Mouse (Mus musculus) hindbrain, embryonic 15.5 days (tissue): ENCODE results near the gene Mrps14. TPM values are rescaled to one million over a fixed set of nuclear protein-coding genes. Genes with fewer than 3 reads are reported as not detected.

Source experiments
- ATAC-seq: fragments of 200-750 bp; cut with Nextera tagmentation; 2 replicates; pipeline ENCODE4 v1.8.0; 2017; ENCODE audit warnings: low read depth, moderate number of reproducible peaks, moderate TSS enrichment; ENCODE audit not compliant: low FRiP score
- H3K27ac ChIP-seq: fragments of 300-500 bp; sonication (generic); replicated peaks from 2 replicates; pipeline ENCODE4 v1.5.1; 2015; ENCODE audit warnings: mild to moderate bottlenecking, inconsistent platforms
- H3K27me3 ChIP-seq: fragments of 300-500 bp; sonication (generic); 2 replicates; pipeline ENCODE4 v1.6.1; 2015; ENCODE audit warnings: control low read depth, inconsistent platforms
- H3K36me3 ChIP-seq: fragments of 300-500 bp; sonication (generic); 2 replicates; pipeline ENCODE4 v1.6.1; 2015; ENCODE audit warnings: control low read depth, inconsistent platforms
- H3K4me1 ChIP-seq: fragments of 300-500 bp; sonication (generic); replicated peaks from 2 replicates; pipeline ENCODE4 v1.6.1; 2015; ENCODE audit warnings: control low read depth, inconsistent platforms
- H3K4me2 ChIP-seq: fragments of 300-500 bp; sonication (generic); 2 replicates; pipeline ENCODE4 v1.6.1; 2015; ENCODE audit warnings: moderate library complexity, mild to moderate bottlenecking, inconsistent platforms
- H3K4me3 ChIP-seq: fragments of 300-500 bp; sonication (generic); 2 replicates; pipeline ENCODE4 v1.5.1; 2015; ENCODE audit warnings: mild to moderate bottlenecking, inconsistent platforms
- H3K9ac ChIP-seq: fragments of 300-500 bp; sonication (generic); 2 replicates; pipeline ENCODE4 v1.6.1; 2015; ENCODE audit warnings: inconsistent platforms
- H3K9me3 ChIP-seq: fragments of 300-500 bp; sonication (generic); 2 replicates; pipeline ENCODE4 v1.6.1; 2016; ENCODE audit warnings: control low read depth, inconsistent platforms
- WGBS: fragments of 180-500 bp; shearing (Covaris S2); methylation state at CpG from one replicate; pipeline ENCODE4 v1.1.7; 2015; 5-methylcytosine and 5-hydroxymethylcytosine counted together
- polyA plus RNA-seq: library from polyadenylated mRNA; unstranded; fragments of >200 nt; fragmentation: Nextera tagmentation; extraction: Ambion mirVana; gene quantifications from 2 replicates; pipeline ENCODE4 v1.2.1, GENCODE M21; 2015

Mrps14 gene
- polyA plus RNA-seq, 1 experiment from 2014 or later: 125 TPM

DNA sequence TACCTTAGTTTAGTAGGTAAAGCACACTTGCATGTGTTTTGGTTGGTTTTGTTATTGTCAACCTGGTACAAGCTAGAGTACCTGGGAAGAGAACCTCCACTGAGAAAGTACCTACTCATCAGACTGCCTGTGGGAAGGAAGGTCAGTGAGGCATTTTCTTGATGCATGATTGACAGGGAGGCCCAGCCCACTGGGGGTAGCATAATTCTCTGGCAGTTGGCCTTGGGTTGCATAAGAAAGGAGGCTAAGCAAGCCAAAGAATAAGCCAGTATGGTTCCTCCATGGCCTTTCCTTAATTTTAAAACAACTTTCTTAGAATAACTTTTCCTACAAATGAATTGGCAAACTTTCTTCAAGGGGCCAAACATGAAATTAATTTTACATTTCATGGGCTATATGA lies 10.5 kb downstream of the Mrps14 start:
- peaks cover 65% of the 10 kb centered on the region for H3K36me3 ChIP-seq

DNA sequence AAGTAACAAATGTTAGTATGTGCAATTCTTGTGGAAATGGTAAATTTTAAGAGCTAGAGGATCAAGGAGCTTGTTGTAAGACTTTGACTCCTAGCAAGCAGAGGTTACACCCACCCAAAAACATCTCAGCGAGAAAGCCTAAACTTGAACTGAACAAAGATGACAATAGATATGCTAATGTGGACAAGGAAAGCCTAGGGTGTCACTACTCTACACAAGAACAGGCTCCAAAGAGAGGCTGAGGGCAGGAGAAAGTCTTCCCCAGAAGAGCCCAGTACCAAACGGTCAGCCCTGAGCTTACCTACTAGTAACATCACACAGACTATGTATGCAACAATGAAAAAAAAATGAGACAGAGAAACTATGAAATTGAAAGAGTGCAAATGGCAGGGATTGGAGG lies 14.8 kb downstream of the Mrps14 start:
- no peak overlapping the region for H3K4me2 ChIP-seq
- ATAC-seq: no peak

More for the DNA sequence above, 10.5 kb downstream of the Mrps14 start:
- Histone ChIP-seq H3K4me2 (no peak overlapping the region), H3K9ac (no peak overlapping the region), H3K4me1 (peaks cover 12% of the 10 kb centered on the region), H3K27ac (no peak overlapping the region), H3K9me3 (no peaks in the 10 kb centered on the region), H3K4me3 (no peak overlapping the region), H3K27me3 (no peaks in the 10 kb centered on the region)
- no peak for ATAC-seq

DNA sequence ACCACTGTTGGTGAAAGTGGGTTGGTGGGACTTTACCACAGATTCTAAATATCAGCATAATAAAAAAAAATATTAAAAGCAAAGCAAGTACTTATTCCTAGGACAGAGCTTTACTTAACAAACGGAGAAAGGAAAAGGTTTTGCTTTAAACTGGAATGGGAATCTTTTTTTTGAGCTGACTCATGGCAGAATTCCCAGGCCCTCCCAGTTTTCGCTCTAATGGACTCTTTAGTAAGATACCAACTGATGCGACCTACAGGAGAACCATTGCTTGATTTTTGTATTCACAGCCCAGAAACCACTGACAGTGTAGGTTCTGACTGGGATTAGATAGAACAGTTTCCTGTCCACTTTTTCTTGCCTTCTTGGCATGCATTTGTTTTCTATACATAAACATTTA lies 15.6 kb downstream of the Mrps14 start:
- Histone ChIP-seq H3K27ac (no peak overlapping the region), H3K9ac (no peak overlapping the region), H3K27me3 (no peaks in the 10 kb centered on the region), H3K36me3 (peaks cover 24% of the 10 kb centered on the region), H3K9me3 (no peaks in the 10 kb centered on the region), H3K4me1 (peaks cover 33% of the 10 kb centered on the region), H3K4me3 (peak overlapping the region; percentile 95), H3K4me2 (peak overlapping the region; percentile 84)
- no peak for ATAC-seq
- 50% methylated on average over 3 of the region's 3 CpGs for WGBS

More for the DNA sequence above, 14.8 kb downstream of the Mrps14 start:
- Histone ChIP-seq H3K4me1 (peaks cover 33% of the 10 kb centered on the region), H3K9me3 (no peaks in the 10 kb centered on the region), H3K27ac (no peak overlapping the region), H3K4me3 (no peak overlapping the region), H3K36me3 (peaks cover 29% of the 10 kb centered on the region), H3K27me3 (no peaks in the 10 kb centered on the region), H3K9ac (no peak overlapping the region)
- 19% methylated on average over 2 of the region's 2 CpGs for WGBS

DNA sequence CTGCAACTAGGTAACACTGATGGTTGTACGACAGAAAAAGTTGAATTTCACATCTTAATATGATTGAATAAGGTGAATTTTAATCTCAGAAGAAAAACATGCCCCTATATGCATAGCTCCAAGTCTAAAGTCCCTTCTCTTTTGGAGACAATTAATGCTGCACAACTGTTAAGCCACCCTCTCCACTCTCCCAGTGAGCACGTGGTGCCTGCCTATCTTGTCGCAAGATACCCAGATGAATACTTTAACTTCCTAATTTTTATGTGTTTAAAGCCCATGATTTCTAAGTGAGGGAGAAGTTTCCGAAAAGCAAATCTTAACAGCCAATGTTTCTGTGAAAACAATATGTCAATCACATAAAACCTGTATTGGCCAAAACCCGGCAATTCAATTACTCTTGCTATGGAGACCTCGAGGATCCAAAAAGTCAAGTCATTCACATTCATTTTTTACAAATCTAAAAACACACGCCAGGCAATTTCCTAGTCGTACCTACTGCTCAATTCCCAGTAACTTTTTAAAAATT lies 16.6 kb downstream of the Mrps14 start:
- no peak for ATAC-seq
- peaks cover 33% of the 10 kb centered on the region for H3K4me1 ChIP-seq
- peak overlapping the region; percentile 100 for H3K27ac ChIP-seq
- H3K9me3 ChIP-seq: no peaks in the 10 kb centered on the region
- H3K9ac ChIP-seq: peak overlapping the region; percentile 93
- H3K4me3 ChIP-seq: peak overlapping the region; percentile 95
- 2% methylated on average over 8 of the region's 8 CpGs for WGBS
- H3K27me3 ChIP-seq: no peaks in the 10 kb centered on the region
- H3K4me2 ChIP-seq: peak overlapping the region; percentile 84
- peaks cover 13% of the 10 kb centered on the region for H3K36me3 ChIP-seq

DNA sequence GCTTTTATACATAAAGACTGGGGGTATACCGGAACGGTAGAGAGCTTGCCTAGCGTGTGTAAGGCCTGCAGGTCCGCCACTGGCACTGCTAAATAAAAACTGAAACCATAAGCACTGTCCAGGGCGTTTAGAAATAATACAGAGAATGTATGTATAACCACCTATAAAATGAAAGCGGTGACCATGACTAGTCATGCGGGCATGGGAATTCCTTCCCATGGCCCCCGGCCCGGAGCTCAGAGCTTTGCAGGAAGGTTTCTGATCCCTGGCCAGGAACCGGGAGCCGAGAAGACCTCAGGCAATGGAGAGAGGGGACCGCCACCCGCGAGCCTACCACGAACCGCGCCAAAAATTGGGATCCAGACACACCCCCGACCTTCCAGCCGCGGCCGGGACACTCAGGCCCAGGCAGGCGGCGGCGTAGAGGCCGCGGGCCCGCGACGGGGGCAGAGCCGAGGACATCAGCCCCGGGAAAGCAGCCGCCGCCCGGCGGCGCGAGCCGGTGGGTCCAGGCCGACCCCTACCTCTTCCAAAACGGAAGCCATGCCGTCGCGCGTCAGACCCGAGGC lies 17.2 kb downstream of the Mrps14 start:
- Histone ChIP-seq H3K4me1 (peaks cover 33% of the 10 kb centered on the region), H3K9ac (peak overlapping the region; percentile 93), H3K4me2 (peak overlapping the region; percentile 84), H3K27me3 (no peaks in the 10 kb centered on the region), H3K36me3 (peaks cover 7% of the 10 kb centered on the region), H3K27ac (peak overlapping the region; percentile 100), H3K9me3 (no peaks in the 10 kb centered on the region), H3K4me3 (peak overlapping the region; percentile 95)
- ATAC-seq: peak; percentile 75; the same call in 1 of the 2 replicates
- WGBS: under 1% methylated on average over 45 of the region's 45 CpGs

DNA sequence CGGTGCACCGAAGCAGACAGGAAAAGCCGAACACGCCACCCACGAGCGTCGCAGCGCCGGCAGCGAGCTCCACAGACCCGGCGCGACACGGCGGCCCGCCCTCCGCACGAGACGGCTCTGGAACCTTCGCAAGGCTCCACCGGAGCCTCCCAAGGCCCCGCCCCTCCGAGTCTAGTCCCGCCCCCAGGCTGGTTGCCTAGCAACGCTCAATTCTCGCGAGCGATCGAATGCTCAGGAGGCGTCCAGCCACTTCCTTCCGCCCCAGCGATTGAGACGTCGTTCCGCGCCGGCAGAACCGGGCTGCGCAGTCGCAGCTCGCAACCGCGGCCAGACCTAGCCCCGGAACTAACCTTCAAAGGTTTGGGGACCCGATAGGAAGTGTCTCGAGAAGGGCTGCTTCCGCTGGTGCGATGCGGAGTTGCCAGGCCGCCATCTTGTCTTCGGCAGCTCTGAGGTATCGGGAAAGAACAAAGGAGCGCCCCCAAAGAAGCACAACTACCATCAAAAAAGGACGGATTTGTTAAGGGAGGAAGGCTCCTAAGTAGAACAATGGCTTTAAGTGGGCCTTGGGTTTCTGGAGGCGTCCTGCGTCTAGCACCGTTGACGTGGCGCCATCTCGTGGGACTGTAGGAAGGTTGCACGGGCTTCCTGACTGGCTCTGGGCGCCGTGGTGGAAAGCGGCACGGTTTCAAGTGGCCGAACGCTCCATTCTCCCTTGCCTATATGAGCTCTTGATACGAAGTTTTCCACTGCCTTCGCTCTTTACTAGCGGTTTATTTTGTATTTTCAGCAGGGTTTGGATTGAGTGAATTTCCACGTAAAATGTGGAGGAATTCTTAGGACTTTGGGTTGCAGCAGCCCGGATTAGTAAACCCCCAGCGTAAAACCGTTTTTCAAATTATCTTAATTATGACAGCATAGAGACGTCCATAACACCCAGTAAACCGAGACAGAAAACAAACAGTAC lies 18.0 kb downstream of the Mrps14 start, which contains the start of gene Cacybp:
Gene Cacybp (minus strand): TSS at position 173 of the 967 bp plus-strand sequence.
- Histone ChIP-seq H3K4me3 (peak within 1 kb of the TSS; percentile 95), H3K9me3 (no peaks in the 10 kb centered on the region), H3K36me3 (no peaks in the 10 kb centered on the region), H3K4me2 (peak within 1 kb of the TSS; percentile 84), H3K27ac (peak within 1 kb of the TSS; percentile 100), H3K4me1 (peaks cover 33% of the 10 kb centered on the region), H3K9ac (peak within 1 kb of the TSS; percentile 93), H3K27me3 (no peaks in the 10 kb centered on the region)
- peak; percentile 98 for ATAC-seq
- WGBS: under 1% methylated on average over 76 of the region's 76 CpGs

DNA sequence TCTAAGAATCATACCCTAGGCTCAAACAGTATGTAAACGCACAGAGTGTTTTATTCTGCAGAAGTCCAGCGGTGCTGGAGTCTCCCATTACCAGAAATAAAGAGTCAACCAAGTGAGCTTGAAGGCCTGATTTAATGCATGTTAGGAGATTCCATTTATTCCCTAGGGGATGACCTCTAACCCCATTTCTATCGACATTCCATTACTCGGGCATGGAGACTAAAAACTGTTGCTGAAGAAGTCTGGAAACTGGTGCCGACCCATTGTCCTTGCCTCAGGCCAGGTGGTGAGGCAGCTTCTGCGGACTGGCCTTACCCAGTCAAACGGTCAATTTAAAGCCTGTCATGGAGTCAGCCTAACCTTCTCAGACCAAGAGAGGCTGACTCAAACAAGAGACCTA lies 19.2 kb downstream of the Mrps14 start:
- Histone ChIP-seq H3K9me3 (no peaks in the 10 kb centered on the region), H3K27me3 (no peaks in the 10 kb centered on the region), H3K4me2 (peak overlapping the region; percentile 58), H3K27ac (peak overlapping the region; percentile 100), H3K9ac (no peak overlapping the region), H3K4me1 (peaks cover 32% of the 10 kb centered on the region), H3K4me3 (no peak overlapping the region), H3K36me3 (no peaks in the 10 kb centered on the region)
- 48% methylated on average over 7 of the region's 7 CpGs for WGBS
- ATAC-seq: no peak

DNA sequence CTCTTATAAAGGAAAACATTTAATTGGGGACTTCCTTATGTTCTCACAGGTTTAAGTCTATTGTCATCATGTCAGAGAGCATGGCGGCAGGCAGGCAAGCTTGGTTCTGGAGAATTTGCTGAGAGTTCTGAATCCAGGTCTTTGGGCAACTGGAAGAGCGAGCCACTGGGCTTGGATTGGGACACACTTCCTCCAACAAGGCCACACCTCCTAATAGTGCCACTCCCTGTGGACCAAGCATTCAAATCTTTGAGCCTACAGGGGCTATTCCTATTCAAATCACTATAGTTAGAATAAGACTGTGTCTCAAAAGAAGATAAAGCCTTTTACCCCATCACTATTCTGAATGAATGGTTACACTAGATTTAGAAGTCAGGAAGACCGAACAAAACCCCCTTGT lies 22.9 kb downstream of the Mrps14 start:
- Histone ChIP-seq H3K9me3 (no peaks in the 10 kb centered on the region), H3K4me1 (peaks cover 8% of the 10 kb centered on the region; the same call in 1 of the 2 replicates), H3K27me3 (no peaks in the 10 kb centered on the region), H3K4me3 (no peak overlapping the region), H3K9ac (no peak overlapping the region), H3K36me3 (no peaks in the 10 kb centered on the region), H3K4me2 (no peak overlapping the region), H3K27ac (no peak overlapping the region)
- WGBS: 86% methylated on average over 3 of the region's 3 CpGs
- ATAC-seq: no peak

DNA sequence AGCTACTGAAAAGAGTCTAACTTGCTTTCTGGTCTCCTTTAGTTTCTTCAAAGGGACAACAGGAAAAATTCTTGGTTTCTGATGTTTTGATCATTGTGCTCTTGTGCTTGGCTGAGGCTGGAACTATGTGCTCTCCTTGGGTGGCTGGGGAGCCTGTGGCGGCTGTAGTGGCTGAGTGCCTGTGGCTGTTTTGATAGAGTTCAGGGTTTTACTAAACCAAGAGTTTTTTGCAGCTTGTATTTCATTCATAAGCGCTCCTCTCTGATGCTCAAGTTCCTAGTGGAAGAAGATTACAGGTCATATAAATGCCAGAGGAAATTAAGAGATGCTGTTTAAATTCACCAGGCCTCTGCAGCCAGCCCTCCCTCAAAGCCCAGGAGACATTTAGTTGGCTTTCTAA lies 29.1 kb downstream of the Mrps14 start:
- Histone ChIP-seq H3K27me3 (no peaks in the 10 kb centered on the region), H3K27ac (no peak overlapping the region), H3K9ac (no peak overlapping the region), H3K4me3 (no peak overlapping the region), H3K4me2 (no peak overlapping the region), H3K9me3 (no peaks in the 10 kb centered on the region), H3K36me3 (peaks cover 10% of the 10 kb centered on the region), H3K4me1 (no peaks in the 10 kb centered on the region)
- WGBS: 89% methylated on average over 2 of the region's 2 CpGs
- no peak for ATAC-seq

DNA sequence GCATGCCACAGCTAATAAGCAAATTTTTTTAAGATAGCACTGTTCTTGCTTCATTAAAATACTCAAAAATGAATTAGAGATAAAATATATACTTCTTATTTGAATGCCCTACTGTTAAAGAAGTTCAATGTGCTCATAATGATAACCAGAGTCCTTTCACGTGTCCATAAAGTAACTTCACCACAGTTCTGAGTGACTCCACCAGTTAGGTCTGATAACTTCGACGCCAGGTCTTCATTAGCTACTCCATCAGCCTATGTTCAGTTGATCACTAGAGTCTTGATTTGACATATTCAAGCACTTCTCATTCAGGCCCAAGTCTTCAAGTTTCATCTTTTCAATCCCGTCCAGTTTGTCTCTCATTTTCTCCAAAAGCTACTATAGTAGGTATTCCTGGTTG lies 32.2 kb downstream of the Mrps14 start:
- no peak overlapping the region for H3K4me2 ChIP-seq
- no peaks in the 10 kb centered on the region for H3K9me3 ChIP-seq
- 91% methylated on average over 4 of the region's 4 CpGs for WGBS
- H3K27ac ChIP-seq: no peak overlapping the region
- H3K4me1 ChIP-seq: no peaks in the 10 kb centered on the region
- no peak overlapping the region for H3K4me3 ChIP-seq
- no peak for ATAC-seq
- no peak overlapping the region for H3K9ac ChIP-seq
- peaks cover 10% of the 10 kb centered on the region for H3K36me3 ChIP-seq
- no peaks in the 10 kb centered on the region for H3K27me3 ChIP-seq

DNA sequence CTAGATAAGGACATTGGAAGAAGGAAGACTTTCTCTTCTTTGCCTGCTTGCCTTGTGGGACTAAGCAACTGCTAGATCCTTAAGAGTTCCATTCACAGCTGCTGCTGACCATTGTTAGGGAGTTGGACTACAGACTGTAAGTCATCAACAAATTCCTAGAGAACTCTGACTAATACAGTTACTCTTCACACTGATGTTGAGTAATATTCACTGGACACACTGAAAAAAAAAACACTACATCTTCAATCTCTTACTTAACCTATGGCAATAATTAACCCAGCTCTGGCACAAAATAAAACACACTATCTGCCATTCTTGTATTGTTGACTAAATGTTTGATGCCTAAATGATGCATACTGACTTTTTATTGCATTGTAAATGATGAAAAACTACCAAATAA lies 32.8 kb downstream of the Mrps14 start:
- no peaks in the 10 kb centered on the region for H3K9me3 ChIP-seq
- no peak overlapping the region for H3K4me2 ChIP-seq
- H3K27me3 ChIP-seq: no peaks in the 10 kb centered on the region
- H3K9ac ChIP-seq: no peak overlapping the region
- H3K4me1 ChIP-seq: no peaks in the 10 kb centered on the region
- no peak overlapping the region for H3K4me3 ChIP-seq
- no peak for ATAC-seq
- no peak overlapping the region for H3K27ac ChIP-seq
- H3K36me3 ChIP-seq: peaks cover 10% of the 10 kb centered on the region

DNA sequence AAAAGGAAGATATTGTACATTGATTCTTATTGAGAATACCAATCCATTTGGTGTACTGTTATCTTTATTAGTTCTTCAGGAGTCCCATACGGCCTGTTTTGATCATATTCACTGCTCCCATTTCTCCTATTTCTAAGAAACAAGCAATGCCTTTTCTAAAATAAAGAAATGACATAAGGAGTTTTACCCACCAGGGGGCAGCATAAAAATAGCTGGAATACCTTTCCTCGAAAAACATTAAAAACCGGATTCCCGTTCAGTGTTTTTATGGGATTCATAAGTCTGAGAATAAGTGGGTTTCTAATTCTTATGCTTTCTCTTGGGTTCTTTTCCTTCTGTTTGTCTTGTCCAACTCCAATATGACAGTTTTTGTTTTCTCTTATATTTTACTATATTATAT lies 36.0 kb downstream of the Mrps14 start:
- H3K4me1 ChIP-seq: no peaks in the 10 kb centered on the region
- H3K4me3 ChIP-seq: no peak overlapping the region
- H3K9ac ChIP-seq: no peak overlapping the region
- no peak overlapping the region for H3K27ac ChIP-seq
- H3K36me3 ChIP-seq: no peaks in the 10 kb centered on the region
- H3K4me2 ChIP-seq: no peak overlapping the region
- H3K9me3 ChIP-seq: no peaks in the 10 kb centered on the region
- H3K27me3 ChIP-seq: no peaks in the 10 kb centered on the region
- no peak for ATAC-seq
- 55% methylated on average over 4 of the region's 4 CpGs for WGBS
